ENCODE assay signal across 21 mouse cellular contexts in genomic region chr1:64002036-64002435, GRCm38 (mm10).
DNase-seq lines count a peak whose midpoint lies in the region; ATAC-seq and TF ChIP-seq lines count a peak whose summit lies in the region.
"Had no signal": no experiment of that assay in that cellular context is flagged by ENCODE, and none has a peak within 500 bp of the region (broad histone marks: within the 10 kb centered on the region; RNA-seq: fewer than 3 reads in every experiment).

No protein-coding gene starts in this region.

- H3K4me3 ChIP-seq in thymus, adult 2 months (ENCODE audit: control insufficient read depth, insufficient read depth, low read length): no peak overlapping the region
- H3K4me3 ChIP-seq: gastrocnemius, adult 2 months; heart, embryonic 10.5 days; heart, embryonic 13.5 days; hindbrain, embryonic 12.5 days; hindbrain, embryonic 15.5 days had no signal

- peaks cover 35% of the 10 kb centered on the region for H3K4me1 ChIP-seq in thymus, adult 2 months (replicated peaks; ENCODE audit: control insufficient read depth, insufficient read depth, low read length)

- no peak for TF ChIP-seq POLR2A in thymus, adult 2 months (IDR thresholded peaks at IDR 0.05; ENCODE audit: control insufficient read depth, extremely low read depth, insufficient read depth, low read length, poor library complexity)

- ATAC-seq in erythroblast, adult 5-6 weeks (replicated peaks; ENCODE audit: low FRiP score, poor library complexity, severe bottlenecking): no peak
- ATAC-seq: CD4-positive, CD25-positive, alpha-beta regulatory T cell, adult 4 months; forebrain, embryonic 14.5 days; forebrain, postnatal 0 days had no signal

- H3K36me3 ChIP-seq in thymus, adult 2 months (ENCODE audit: control insufficient read depth, insufficient read depth, low read length): no peaks in the 10 kb centered on the region
- H3K36me3 ChIP-seq: heart, embryonic 10.5 days; heart, embryonic 13.5 days; hindbrain, embryonic 12.5 days; hindbrain, embryonic 15.5 days had no signal

- H3K27ac ChIP-seq in thymus, adult 2 months (ENCODE audit: control insufficient read depth, insufficient read depth, low read length): peak overlapping the region; percentile 84
- H3K27ac ChIP-seq: gastrocnemius, adult 2 months; heart, embryonic 10.5 days; heart, embryonic 13.5 days; hindbrain, embryonic 12.5 days; hindbrain, embryonic 15.5 days had no signal

- DNase-seq in thymus, adult 2 months: peak; percentile 43
- DNase-seq in thymus, postnatal 10 days (ENCODE audit: low spot score in 2 of 2): peak; percentile 30 to 31
- peak; percentile 44 to 63 for DNase-seq in thymus, postnatal 36 days
- no peak for DNase-seq in left cerebral cortex, postnatal 36 days (ENCODE audit: low spot score in 2 of 2)
- no peak for DNase-seq in cerebellum, adult 9-10 months
- DNase-seq: adrenal gland, adult 8-10 months; adrenal gland, postnatal 25 days; cerebellum, adult 11-12 months; cerebellum, adult 8-10 months; cerebellum, postnatal 14 days; forebrain, postnatal 0 days; gastrocnemius, adult 2 months; gastrocnemius, postnatal 14 days; heart, adult 18-20 months had no signal

- no peaks in the 10 kb centered on the region for H3K27me3 ChIP-seq in thymus, adult 2 months (ENCODE audit: control insufficient read depth, insufficient read depth, low read length)
- H3K27me3 ChIP-seq: heart, embryonic 13.5 days; hindbrain, embryonic 12.5 days; hindbrain, embryonic 15.5 days had no signal

- intact Hi-C loops in left cerebral cortex, postnatal 36 days (cut with DNase I): no loop called here

- no peak for TF ChIP-seq CTCF in thymus, adult 2 months (IDR thresholded peaks at IDR 0.05; ENCODE audit: borderline replicate concordance, control insufficient read depth, extremely low read depth, insufficient read depth, low read length, poor library complexity)

- WGBS in thymus, adult 2 months: 21% methylated on average over 6 of the region's 6 CpGs

Comparison
In these comparisons a context has a peak if more than half of its experiments do, and no peak if none do; other contexts are left out.
1. DNase-seq: peak in thymus, adult 2 months (single experiment), thymus, postnatal 10 days (2 of 2) and thymus, postnatal 36 days (2 of 2); none in left cerebral cortex, postnatal 36 days (0 of 2) and cerebellum, adult 9-10 months (single experiment).